Comparison of ENCODE assay signal across 8 mouse cellular contexts in genomic region chr1:171379935-171380599, GRCm38 (mm10). TPM values are rescaled to one million over a fixed set of nuclear protein-coding genes. Genes with fewer than 3 reads are reported as not detected.
A peak's percentile ranks its signal among the peaks of the same experiment; 100 is the strongest.
DNase-seq lines count a peak whose midpoint lies in the region; ATAC-seq and TF ChIP-seq lines count a peak whose summit lies in the region.

No protein-coding gene starts in this region.

- peaks cover 7% of the 10 kb centered on the region; the same call in 1 of the 2 replicates for H3K4me1 ChIP-seq in hindbrain, postnatal 0 days (ENCODE audit: insufficient read depth, low read length)

- no peak overlapping the region; the same call in 1 of the 2 replicates for H3K27ac ChIP-seq in hindbrain, postnatal 0 days
- H3K27ac ChIP-seq in left cerebral cortex, adult 2 months, result no peak overlapping the region; the same call in 1 of the 2 replicates
- H3K27ac ChIP-seq in macrophage, result peak overlapping the region; percentile 49

- peak overlapping the region; percentile 25; the same call in 1 of the 2 replicates for H3K9ac ChIP-seq in hindbrain, postnatal 0 days (replicated peaks; ENCODE audit: low read length)

- intact Hi-C loops in left cerebral cortex, adult 2 months (cut with DNase I), result loop anchor here (1.0 kb wide), 1 partner anchor 31 kb away; the partner anchor contains the start of gene Usf1

- peak overlapping the region; percentile 58 for H3K4me2 ChIP-seq in hindbrain, postnatal 0 days (ENCODE audit: low read depth, low read length)

- H3K36me3 ChIP-seq in hindbrain, postnatal 0 days (ENCODE audit: insufficient read depth, low read length), result no peaks in the 10 kb centered on the region
- H3K36me3 ChIP-seq in macrophage (ENCODE audit: inconsistent target), result peaks cover 23% of the 10 kb centered on the region

- H3K79me2 ChIP-seq in macrophage (ENCODE audit: inconsistent target), result peaks cover 12% of the 10 kb centered on the region; the same call in 1 of the 2 replicates

- H3K27me3 ChIP-seq in hindbrain, postnatal 0 days (ENCODE audit: insufficient read depth, low read length), result no peaks in the 10 kb centered on the region

- WGBS in hindbrain, postnatal 0 days, result 1% methylated on average over 31 of the region's 31 CpGs
- whole genome bisulfite sequencing in macrophage (ENCODE audit: missing documents), result 24% methylated on average over 31 of the region's 31 CpGs

- peak overlapping the region; percentile 28 for H3K4me3 ChIP-seq in hindbrain, postnatal 0 days (ENCODE audit: low read length)
- H3K4me3 ChIP-seq in left cerebral cortex, adult 2 months, result peak overlapping the region; percentile 43
- no peak overlapping the region for H3K4me3 ChIP-seq in macrophage (ENCODE audit: inconsistent target)

- peak; percentile 85 for TF ChIP-seq CTCF in hindbrain, postnatal 0 days (IDR thresholded peaks at IDR 0.05; ENCODE audit: low read depth)
- peak; percentile 71 for TF ChIP-seq CTCF in left cerebral cortex, adult 2 months (IDR thresholded peaks at IDR 0.05)

- no peaks in the 10 kb centered on the region for H3K9me3 ChIP-seq in hindbrain, postnatal 0 days (ENCODE audit: low read length)

- peak; percentile 54 to 73 for DNase-seq in cerebellum, postnatal 4 days (ENCODE audit: low spot score in 2 of 2)
- peak; percentile 37 to 57 for DNase-seq in gastrocnemius, adult 8-10 months (ENCODE audit: low spot score in 2 of 2)
- DNase-seq in hindbrain, postnatal 0 days (ENCODE audit: low spot score), result peak; percentile 91
- peak; percentile 71 to 73 for DNase-seq in left cerebral cortex, adult 2 months (ENCODE audit: extremely low spot score in 1 of 2, low spot score in 2 of 2)
- DNase-seq in retina, postnatal 7 days (ENCODE audit: low read depth, low spot score), result peak; percentile 45
- DNase-seq in thymus, postnatal 4 days, result peak; percentile 87

- peak; percentile 95 for ATAC-seq in activated CD4-positive, CD25-positive, alpha-beta regulatory T cell, adult 4 months
- ATAC-seq in hindbrain, postnatal 0 days, result peak; percentile 91

RNA-seq across cellular contexts. Expression of gene Arhgap30, which starts 8.7 kb away (rescaled TPM):
- polyA plus RNA-seq in activated CD4-positive, CD25-positive, alpha-beta regulatory T cell, adult 4 months (2017; shearing (Covaris generic)), result 10 to 100 TPM; 71.7 to 78.8 TPM
- under 1 TPM; 0.34 to 0.63 (median 0.44) TPM for total RNA-seq in gastrocnemius, adult 8-10 months (2022)
- total RNA-seq in hindbrain, postnatal 0 days (2014; rRNA removed), result 0.52 and 1.3 TPM in 2 replicates
- 0.77 and 0.84 TPM in 2 replicates for polyA plus RNA-seq in hindbrain, postnatal 0 days (2015; fragmentation: Nextera tagmentation; extraction: Ambion mirVana)
- 1 to 10 TPM; 2.0 to 2.2 TPM for total RNA-seq in left cerebral cortex, adult 2 months (2021)
- 100 to 1,000 TPM; 134 to 533 (median 366) TPM for total RNA-seq in macrophage (2018; cell fraction: chromatin; rRNA removed)
- 100 to 1,000 TPM in 23 of 26 experiments, 10 to 100 TPM in 3; 87.2 to 172 (median 137) TPM for total RNA-seq in macrophage (2018; cell fraction: cytosol; rRNA removed)
- total RNA-seq in macrophage (2018; cell fraction: nucleus; rRNA removed), result 100 to 1,000 TPM; 143 to 504 (median 375) TPM
- polyA plus RNA-seq in macrophage (2018), result 119 to 178 TPM (median 125 TPM) in 3 replicates

RNA-seq across cellular contexts. Expression of gene Nectin4, which starts 10.2 kb away (rescaled TPM):
- polyA plus RNA-seq in activated CD4-positive, CD25-positive, alpha-beta regulatory T cell, adult 4 months (2017; shearing (Covaris generic)), result under 1 TPM in 1 of 2 experiments, not detected in 1; 0.09 TPM
- not detected for total RNA-seq in gastrocnemius, adult 8-10 months (2022)
- 2.8 and 5.0 TPM in 2 replicates for total RNA-seq in hindbrain, postnatal 0 days (2014; rRNA removed)
- polyA plus RNA-seq in hindbrain, postnatal 0 days (2015; fragmentation: Nextera tagmentation; extraction: Ambion mirVana), result 3.8 and 4.9 TPM in 2 replicates
- total RNA-seq in left cerebral cortex, adult 2 months (2021), result 1 to 10 TPM; 3.0 to 3.1 TPM
- total RNA-seq in macrophage (2018; cell fraction: chromatin; rRNA removed), result 10 to 100 TPM in 20 of 26 experiments, 1 to 10 TPM in 6; 3.4 to 39.1 (median 20.3) TPM
- 10 to 100 TPM; 13.0 to 64.3 (median 29.2) TPM for total RNA-seq in macrophage (2018; cell fraction: cytosol; rRNA removed)
- 100 to 1,000 TPM in 4 of 26 experiments, 10 to 100 TPM in 22; 23.6 to 124 (median 49.3) TPM for total RNA-seq in macrophage (2018; cell fraction: nucleus; rRNA removed)
- polyA plus RNA-seq in macrophage (2018), result 14.3 to 25.8 TPM (median 18.7 TPM) in 3 replicates

RNA-seq across cellular contexts. Expression of gene Klhdc9, which starts 19.5 kb away (rescaled TPM):
- polyA plus RNA-seq in activated CD4-positive, CD25-positive, alpha-beta regulatory T cell, adult 4 months (2017; shearing (Covaris generic)), result under 1 TPM in 1 of 2 experiments, not detected in 1; 0.48 TPM
- total RNA-seq in gastrocnemius, adult 8-10 months (2022), result not detected
- total RNA-seq in hindbrain, postnatal 0 days (2014; rRNA removed), result 4.3 and 5.1 TPM in 2 replicates
- polyA plus RNA-seq in hindbrain, postnatal 0 days (2015; fragmentation: Nextera tagmentation; extraction: Ambion mirVana), result 5.3 and 7.8 TPM in 2 replicates
- total RNA-seq in left cerebral cortex, adult 2 months (2021), result 1 to 10 TPM; 6.2 to 7.1 TPM
- total RNA-seq in macrophage (2018; cell fraction: chromatin; rRNA removed), result under 1 TPM in 2 of 26 experiments, not detected in 24; 0.57 to 0.70 TPM
- total RNA-seq in macrophage (2018; cell fraction: cytosol; rRNA removed), result under 1 TPM in 18 of 26 experiments, not detected in 8; 0.05 to 0.37 (median 0.14) TPM
- under 1 TPM in 2 of 26 experiments, not detected in 24; 0.30 to 0.43 TPM for total RNA-seq in macrophage (2018; cell fraction: nucleus; rRNA removed)
- 0.11 TPM in 1 of 3 replicates, not detected in the others for polyA plus RNA-seq in macrophage (2018)

RNA-seq across cellular contexts. Expression of gene Usf1, which starts 31.0 kb away (rescaled TPM):
- polyA plus RNA-seq in activated CD4-positive, CD25-positive, alpha-beta regulatory T cell, adult 4 months (2017; shearing (Covaris generic)), result 10 to 100 TPM; 41.0 to 43.1 TPM
- 10 to 100 TPM; 29.3 to 35.5 (median 33.0) TPM for total RNA-seq in gastrocnemius, adult 8-10 months (2022)
- total RNA-seq in hindbrain, postnatal 0 days (2014; rRNA removed), result 133 and 148 TPM in 2 replicates
- 132 and 141 TPM in 2 replicates for polyA plus RNA-seq in hindbrain, postnatal 0 days (2015; fragmentation: Nextera tagmentation; extraction: Ambion mirVana)
- total RNA-seq in left cerebral cortex, adult 2 months (2021), result 100 to 1,000 TPM in 1 of 2 experiments, 10 to 100 TPM in 1; 99.7 to 106 TPM
- 100 to 1,000 TPM in 13 of 26 experiments, 10 to 100 TPM in 13; 15.3 to 166 (median 89.3) TPM for total RNA-seq in macrophage (2018; cell fraction: chromatin; rRNA removed)
- total RNA-seq in macrophage (2018; cell fraction: cytosol; rRNA removed), result 100 to 1,000 TPM in 3 of 26 experiments, 10 to 100 TPM in 23; 23.4 to 110 (median 71.3) TPM
- 100 to 1,000 TPM in 4 of 26 experiments, 10 to 100 TPM in 22; 19.4 to 125 (median 66.8) TPM for total RNA-seq in macrophage (2018; cell fraction: nucleus; rRNA removed)
- polyA plus RNA-seq in macrophage (2018), result 32.8 to 94.5 TPM (median 36.5 TPM) in 3 replicates

RNA-seq across cellular contexts. Expression of gene Pfdn2, which starts 34.6 kb away (rescaled TPM):
- 10 to 100 TPM; 34.7 to 60.5 TPM for polyA plus RNA-seq in activated CD4-positive, CD25-positive, alpha-beta regulatory T cell, adult 4 months (2017; shearing (Covaris generic))
- total RNA-seq in gastrocnemius, adult 8-10 months (2022), result 100 to 1,000 TPM in 2 of 4 experiments, 10 to 100 TPM in 2; 46.7 to 104 (median 77.5) TPM
- 11.9 and 13.1 TPM in 2 replicates for total RNA-seq in hindbrain, postnatal 0 days (2014; rRNA removed)
- polyA plus RNA-seq in hindbrain, postnatal 0 days (2015; fragmentation: Nextera tagmentation; extraction: Ambion mirVana), result 136 and 140 TPM in 2 replicates
- 100 to 1,000 TPM; 186 to 191 TPM for total RNA-seq in left cerebral cortex, adult 2 months (2021)
- 10 to 100 TPM in 18 of 26 experiments, 1 to 10 TPM in 8; 3.8 to 25.5 (median 14.3) TPM for total RNA-seq in macrophage (2018; cell fraction: chromatin; rRNA removed)
- total RNA-seq in macrophage (2018; cell fraction: cytosol; rRNA removed), result 10 to 100 TPM; 35.1 to 93.2 (median 45.5) TPM
- 10 to 100 TPM in 25 of 26 experiments, 1 to 10 TPM in 1; 8.1 to 25.0 (median 14.7) TPM for total RNA-seq in macrophage (2018; cell fraction: nucleus; rRNA removed)
- polyA plus RNA-seq in macrophage (2018), result 47.7 to 119 TPM (median 64.5 TPM) in 3 replicates
